Comparison of ENCODE assay signal across 28 mouse cellular contexts in genomic region chr2:143973161-143973560, GRCm38 (mm10). TPM values are rescaled to one million over a fixed set of nuclear protein-coding genes. Genes with fewer than 3 reads are reported as not detected.
A peak's percentile ranks its signal among the peaks of the same experiment; 100 is the strongest.
DNase-seq lines count a peak whose midpoint lies in the region; ATAC-seq lines count a peak whose summit lies in the region.
"Had no signal": no experiment of that assay in that cellular context is flagged by ENCODE, and none has a peak within 500 bp of the region (broad histone marks: within the 10 kb centered on the region; RNA-seq: fewer than 3 reads in every experiment).

No protein-coding gene starts in this region.

- DNase-seq in forebrain, embryonic 11.5 days (ENCODE audit: low spot score): peak; percentile 24
- DNase-seq in cerebellum, adult 11 months: peak; percentile 41
- DNase-seq in cerebellum, adult 8-10 months: peak; percentile 51
- peak; percentile 54 to 69 for DNase-seq in cerebellum, postnatal 25 days
- DNase-seq: adrenal gland, postnatal 25 days; heart, postnatal 36 days; kidney, adult 8-10 months; layer of hippocampus, adult 9-11 months; lung, postnatal 36 days had no signal

- WGBS in forebrain, embryonic 11.5 days: 96% methylated on average over 7 of the region's 7 CpGs
- WGBS in forebrain, embryonic 13.5 days: 94% methylated on average over 7 of the region's 7 CpGs
- WGBS in forebrain, embryonic 12.5 days: 92% methylated on average over 7 of the region's 7 CpGs
- WGBS in midbrain, embryonic 16.5 days: 95% methylated on average over 7 of the region's 7 CpGs

- no peak overlapping the region for H3K9ac ChIP-seq in forebrain, embryonic 11.5 days (ENCODE audit: low read length)
- H3K9ac ChIP-seq in forebrain, embryonic 13.5 days: no peak overlapping the region
- H3K9ac ChIP-seq in forebrain, embryonic 12.5 days: no peak overlapping the region
- no peak overlapping the region for H3K9ac ChIP-seq in midbrain, embryonic 16.5 days (ENCODE audit: low read depth, low read length)
- H3K9ac ChIP-seq: heart, embryonic 15.5 days; hindbrain, embryonic 13.5 days; limb, embryonic 12.5 days; liver, embryonic 15.5 days; lung, embryonic 15.5 days; midbrain, embryonic 12.5 days; neural tube, embryonic 13.5 days had no signal

- no peaks in the 10 kb centered on the region for H3K4me1 ChIP-seq in forebrain, embryonic 11.5 days (replicated peaks; ENCODE audit: control insufficient read depth, insufficient read depth, low read length)
- no peaks in the 10 kb centered on the region for H3K4me1 ChIP-seq in forebrain, embryonic 13.5 days
- H3K4me1 ChIP-seq in forebrain, embryonic 12.5 days: no peaks in the 10 kb centered on the region
- no peaks in the 10 kb centered on the region for H3K4me1 ChIP-seq in midbrain, embryonic 16.5 days (ENCODE audit: control insufficient read depth, insufficient read depth, low read length)
- H3K4me1 ChIP-seq: heart, embryonic 15.5 days; hindbrain, embryonic 13.5 days; limb, embryonic 12.5 days; lung, embryonic 15.5 days; midbrain, embryonic 12.5 days; neural tube, embryonic 13.5 days had no signal

- H3K27me3 ChIP-seq in forebrain, embryonic 11.5 days (ENCODE audit: control insufficient read depth, insufficient read depth, low read length): no peaks in the 10 kb centered on the region
- no peaks in the 10 kb centered on the region for H3K27me3 ChIP-seq in forebrain, embryonic 13.5 days
- no peaks in the 10 kb centered on the region for H3K27me3 ChIP-seq in forebrain, embryonic 12.5 days
- no peaks in the 10 kb centered on the region for H3K27me3 ChIP-seq in midbrain, embryonic 16.5 days (ENCODE audit: control insufficient read depth, insufficient read depth, low read depth, low read length)
- H3K27me3 ChIP-seq: heart, embryonic 15.5 days; hindbrain, embryonic 13.5 days; limb, embryonic 12.5 days; liver, embryonic 15.5 days; lung, embryonic 15.5 days; megakaryocyte, embryonic 14.5 days; midbrain, embryonic 12.5 days; neural tube, embryonic 13.5 days; Patski had no signal

- H3K9me3 ChIP-seq in forebrain, embryonic 11.5 days (ENCODE audit: control insufficient read depth, low read length): no peaks in the 10 kb centered on the region
- no peaks in the 10 kb centered on the region for H3K9me3 ChIP-seq in forebrain, embryonic 13.5 days (replicated peaks)
- no peaks in the 10 kb centered on the region for H3K9me3 ChIP-seq in forebrain, embryonic 12.5 days
- no peaks in the 10 kb centered on the region for H3K9me3 ChIP-seq in midbrain, embryonic 16.5 days (replicated peaks; ENCODE audit: control insufficient read depth, low read length, poor library complexity, severe bottlenecking)
- H3K9me3 ChIP-seq: heart, embryonic 15.5 days; hindbrain, embryonic 13.5 days; limb, embryonic 12.5 days; liver, embryonic 15.5 days; lung, embryonic 15.5 days; megakaryocyte, embryonic 14.5 days; midbrain, embryonic 12.5 days; neural tube, embryonic 13.5 days had no signal

- H3K36me3 ChIP-seq in forebrain, embryonic 11.5 days (ENCODE audit: control insufficient read depth, insufficient read depth, low read length): no peaks in the 10 kb centered on the region
- H3K36me3 ChIP-seq in forebrain, embryonic 13.5 days (ENCODE audit: poor library complexity, severe bottlenecking): peaks cover 16% of the 10 kb centered on the region
- peaks cover 19% of the 10 kb centered on the region; the same call in 1 of the 2 replicates for H3K36me3 ChIP-seq in forebrain, embryonic 12.5 days (replicated peaks)
- peaks cover 3% of the 10 kb centered on the region for H3K36me3 ChIP-seq in midbrain, embryonic 16.5 days (ENCODE audit: control insufficient read depth, insufficient read depth, low read length)

- H3K27ac ChIP-seq in forebrain, embryonic 11.5 days (ENCODE audit: low read depth, low read length): no peak overlapping the region
- no peak overlapping the region for H3K27ac ChIP-seq in forebrain, embryonic 13.5 days
- no peak overlapping the region for H3K27ac ChIP-seq in forebrain, embryonic 12.5 days
- no peak overlapping the region for H3K27ac ChIP-seq in midbrain, embryonic 16.5 days (ENCODE audit: low read length)
- H3K27ac ChIP-seq: heart, embryonic 15.5 days; hindbrain, embryonic 13.5 days; kidney, postnatal 0 days; limb, embryonic 12.5 days; liver, embryonic 15.5 days; lung, embryonic 15.5 days; midbrain, embryonic 12.5 days; neural tube, embryonic 13.5 days had no signal

- H3K4me3 ChIP-seq in forebrain, embryonic 11.5 days (ENCODE audit: low read depth, low read length): no peak overlapping the region
- no peak overlapping the region for H3K4me3 ChIP-seq in forebrain, embryonic 13.5 days
- no peak overlapping the region for H3K4me3 ChIP-seq in forebrain, embryonic 12.5 days (replicated peaks)
- H3K4me3 ChIP-seq in midbrain, embryonic 16.5 days (ENCODE audit: low read depth, low read length): no peak overlapping the region
- H3K4me3 ChIP-seq: heart, embryonic 15.5 days; hindbrain, embryonic 13.5 days; limb, embryonic 12.5 days; liver, embryonic 15.5 days; lung, embryonic 15.5 days; megakaryocyte, embryonic 14.5 days; midbrain, embryonic 12.5 days; neural tube, embryonic 13.5 days had no signal

- ATAC-seq in forebrain, embryonic 11.5 days (replicated peaks; ENCODE audit: low FRiP score): no peak
- ATAC-seq in forebrain, embryonic 13.5 days: no peak
- ATAC-seq in forebrain, embryonic 12.5 days (ENCODE audit: low FRiP score): no peak
- ATAC-seq in midbrain, embryonic 16.5 days: no peak
- ATAC-seq: forebrain, embryonic 16.5 days; intestine, embryonic 16.5 days; Patski had no signal

- no peak overlapping the region for H3K4me2 ChIP-seq in forebrain, embryonic 11.5 days (ENCODE audit: low read depth, low read length, severe bottlenecking)
- H3K4me2 ChIP-seq in forebrain, embryonic 13.5 days: no peak overlapping the region
- no peak overlapping the region for H3K4me2 ChIP-seq in forebrain, embryonic 12.5 days
- no peak overlapping the region for H3K4me2 ChIP-seq in midbrain, embryonic 16.5 days (ENCODE audit: low read length)
- H3K4me2 ChIP-seq: heart, embryonic 15.5 days; hindbrain, embryonic 13.5 days; limb, embryonic 12.5 days; liver, embryonic 15.5 days; lung, embryonic 15.5 days; midbrain, embryonic 12.5 days; neural tube, embryonic 13.5 days had no signal

RNA-seq across cellular contexts. Expression of gene Rrbp1, which starts 37.9 kb away (rescaled TPM):
- polyA plus RNA-seq in forebrain, embryonic 11.5 days (2014; fragmentation: Nextera tagmentation; extraction: Ambion mirVana): 30.0 and 35.6 TPM in 2 replicates
- 23.9 and 27.7 TPM in 2 replicates for polyA plus RNA-seq in forebrain, embryonic 13.5 days (2015; fragmentation: Nextera tagmentation; extraction: Ambion mirVana)
- polyA plus RNA-seq in forebrain, embryonic 12.5 days (2016; fragmentation: Nextera tagmentation; extraction: Ambion mirVana): 30.6 and 39.1 TPM in 2 replicates
- 23.8 and 24.1 TPM in 2 replicates for polyA plus RNA-seq in midbrain, embryonic 16.5 days (2015; fragmentation: Nextera tagmentation; extraction: Ambion mirVana)

RNA-seq across cellular contexts. Expression of gene Dstn, which starts 58.0 kb away (rescaled TPM):
- 364 and 369 TPM in 2 replicates for polyA plus RNA-seq in forebrain, embryonic 11.5 days (2014; fragmentation: Nextera tagmentation; extraction: Ambion mirVana)
- polyA plus RNA-seq in forebrain, embryonic 13.5 days (2015; fragmentation: Nextera tagmentation; extraction: Ambion mirVana): 406 and 414 TPM in 2 replicates
- polyA plus RNA-seq in forebrain, embryonic 12.5 days (2016; fragmentation: Nextera tagmentation; extraction: Ambion mirVana): 366 and 389 TPM in 2 replicates
- 429 and 431 TPM in 2 replicates for polyA plus RNA-seq in midbrain, embryonic 16.5 days (2015; fragmentation: Nextera tagmentation; extraction: Ambion mirVana)

RNA-seq across cellular contexts. Expression of gene Banf2, which starts 59.7 kb away (rescaled TPM):
- not detected in 2 replicates for polyA plus RNA-seq in forebrain, embryonic 11.5 days (2014; fragmentation: Nextera tagmentation; extraction: Ambion mirVana)
- polyA plus RNA-seq in forebrain, embryonic 13.5 days (2015; fragmentation: Nextera tagmentation; extraction: Ambion mirVana): not detected in 2 replicates
- polyA plus RNA-seq in forebrain, embryonic 12.5 days (2016; fragmentation: Nextera tagmentation; extraction: Ambion mirVana): not detected in 2 replicates
- not detected in 2 replicates for polyA plus RNA-seq in midbrain, embryonic 16.5 days (2015; fragmentation: Nextera tagmentation; extraction: Ambion mirVana)
- polyA plus RNA-seq: brain, embryonic 14.5 days; embryonic facial prominence, embryonic 11.5 days; forebrain, embryonic 16.5 days; heart, embryonic 15.5 days; hindbrain, embryonic 13.5 days; intestine, embryonic 16.5 days; kidney, postnatal 0 days; large intestine, adult 2 months; limb, embryonic 12.5 days; liver, adult 2 months; liver, embryonic 15.5 days; lung, embryonic 15.5 days; midbrain, embryonic 12.5 days; neural tube, embryonic 13.5 days; Patski had no signal
